Mouse (Mus musculus) forebrain, embryonic 15.5 days (tissue): ENCODE data around the gene Sept9. TPM values are rescaled to one million over a fixed set of nuclear protein-coding genes. Genes with fewer than 3 reads are reported as not detected.

ENCODE experiments used
- ATAC-seq: fragments of 200-750 bp; cut with Nextera tagmentation; replicated peaks from 2 replicates; pipeline ENCODE4 v1.8.0; 2017; ENCODE audit warnings: mild to moderate bottlenecking, moderate TSS enrichment, moderate library complexity
- H3K27ac ChIP-seq: fragments of 300-500 bp; sonication (generic); replicated peaks from 2 replicates; pipeline ENCODE4 v1.5.1; 2015; ENCODE audit warnings: mild to moderate bottlenecking, inconsistent platforms
- H3K27me3 ChIP-seq: fragments of 300-500 bp; sonication (generic); 2 replicates; pipeline ENCODE4 v1.6.1; 2015; ENCODE audit warnings: inconsistent platforms
- H3K36me3 ChIP-seq: fragments of 300-500 bp; sonication (generic); 2 replicates; pipeline ENCODE4 v1.6.1; 2015; ENCODE audit warnings: mild to moderate bottlenecking, inconsistent platforms
- H3K4me1 ChIP-seq: fragments of 300-500 bp; sonication (generic); 2 replicates; pipeline ENCODE4 v1.6.1; 2015; ENCODE audit warnings: inconsistent platforms
- H3K4me2 ChIP-seq: fragments of 300-500 bp; sonication (generic); replicated peaks from 2 replicates; pipeline ENCODE4 v1.6.1; 2015; ENCODE audit warnings: mild to moderate bottlenecking, inconsistent platforms
- H3K4me3 ChIP-seq: fragments of 300-500 bp; sonication (generic); 2 replicates; pipeline ENCODE4 v1.5.1; 2015; ENCODE audit warnings: mild to moderate bottlenecking, inconsistent platforms
- H3K9ac ChIP-seq: fragments of 300-500 bp; sonication (generic); replicated peaks from 2 replicates; pipeline ENCODE4 v1.6.1; 2015; ENCODE audit warnings: mild to moderate bottlenecking, inconsistent platforms
- H3K9me3 ChIP-seq: fragments of 300-500 bp; sonication (generic); 2 replicates; pipeline ENCODE4 v1.6.1; 2016; ENCODE audit warnings: inconsistent platforms
- WGBS: fragments of 180-500 bp; shearing (Covaris S2); methylation state at CpG from one replicate; pipeline ENCODE4 v1.1.7; 2015; ENCODE audit warnings: mixed read lengths; 5-methylcytosine and 5-hydroxymethylcytosine counted together
- polyA plus RNA-seq: library from polyadenylated mRNA; unstranded; fragments of >200 nt; fragmentation: Nextera tagmentation; extraction: Ambion mirVana; gene quantifications from 2 replicates; pipeline ENCODE4 v1.2.1, GENCODE M21; 2015

Sept9 gene
- polyA plus RNA-seq, 1 experiment from 2014 or later, result 126 TPM

DNA sequence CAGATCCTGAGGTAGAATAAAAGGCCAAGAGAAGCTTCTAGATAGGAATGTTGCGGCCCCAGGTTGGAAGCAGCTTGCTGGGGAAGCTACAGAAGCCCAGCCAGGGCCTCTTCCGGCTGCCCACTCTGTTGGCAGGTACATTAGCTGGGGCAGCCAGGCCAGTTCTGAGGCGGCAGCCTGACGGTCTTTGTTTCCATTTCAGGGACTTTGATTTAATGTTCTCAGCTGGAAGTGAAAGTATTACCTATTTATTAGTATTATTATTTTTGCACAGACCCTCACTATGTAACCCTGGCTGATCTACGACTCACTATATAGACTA lies 26.7 kb downstream of the Sept9 start:
- Histone ChIP-seq H3K36me3 (no peaks in the 10 kb centered on the region), H3K27me3 (no peaks in the 10 kb centered on the region), H3K27ac (no peak overlapping the region), H3K9ac (no peak overlapping the region), H3K9me3 (no peaks in the 10 kb centered on the region), H3K4me1 (no peaks in the 10 kb centered on the region), H3K4me2 (no peak overlapping the region), H3K4me3 (no peak overlapping the region)
- 76% methylated on average over 5 of the region's 5 CpGs for WGBS
- ATAC-seq, result no peak

DNA sequence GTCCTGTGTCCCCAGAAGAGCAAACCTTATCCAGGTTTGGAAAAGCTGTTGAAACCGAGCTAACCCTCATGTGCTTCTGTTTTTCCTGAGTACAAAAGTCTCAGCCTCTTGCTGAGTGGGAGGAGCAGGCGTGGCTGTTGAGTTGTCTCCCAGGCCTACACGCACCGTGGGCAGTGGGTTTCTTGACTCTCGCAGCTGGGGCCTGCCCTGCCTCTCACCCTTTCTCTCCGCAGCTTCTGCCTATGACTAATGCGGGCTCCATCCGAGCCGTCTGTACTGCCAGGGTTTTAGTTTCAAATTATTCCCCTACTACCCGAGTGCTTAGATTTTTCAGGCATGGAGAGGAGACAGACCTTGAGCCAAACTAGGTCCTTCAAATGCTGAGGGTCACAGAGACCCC lies 28.7 kb downstream of the Sept9 start:
- H3K36me3 ChIP-seq, result no peaks in the 10 kb centered on the region
- no peak for ATAC-seq
- 62% methylated on average over 10 of the region's 10 CpGs for WGBS
- H3K4me3 ChIP-seq, result no peak overlapping the region
- no peak overlapping the region for H3K27ac ChIP-seq
- peaks cover 8% of the 10 kb centered on the region for H3K4me1 ChIP-seq
- H3K9ac ChIP-seq, result no peak overlapping the region
- no peaks in the 10 kb centered on the region for H3K27me3 ChIP-seq
- H3K4me2 ChIP-seq, result no peak overlapping the region
- H3K9me3 ChIP-seq, result no peaks in the 10 kb centered on the region

DNA sequence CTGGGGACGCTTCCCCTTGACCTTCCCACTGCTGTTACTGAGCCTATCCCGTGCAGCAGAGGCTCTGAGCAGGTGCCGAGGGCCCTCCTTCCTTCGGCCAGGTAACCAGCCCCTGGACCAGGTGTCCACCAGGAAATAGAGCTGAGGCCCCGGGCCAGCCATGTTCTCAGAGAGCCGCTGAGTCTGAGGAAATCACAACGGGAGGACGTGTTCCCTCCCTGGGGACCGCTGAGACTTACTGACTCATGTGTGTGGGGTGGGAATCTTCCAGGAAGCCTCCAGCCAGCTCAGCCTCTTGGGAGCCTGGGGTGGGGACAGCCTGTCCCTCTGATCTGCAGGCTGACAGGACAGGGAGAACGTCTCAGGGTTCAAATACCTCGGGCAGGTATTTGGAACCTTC lies 32.1 kb downstream of the Sept9 start:
- Histone ChIP-seq H3K4me2 (no peak overlapping the region), H3K9me3 (no peaks in the 10 kb centered on the region), H3K4me1 (peaks cover 15% of the 10 kb centered on the region), H3K27me3 (no peaks in the 10 kb centered on the region), H3K9ac (no peak overlapping the region), H3K27ac (no peak overlapping the region), H3K4me3 (no peak overlapping the region), H3K36me3 (no peaks in the 10 kb centered on the region)
- no peak for ATAC-seq
- 67% methylated on average over 11 of the region's 11 CpGs for WGBS

DNA sequence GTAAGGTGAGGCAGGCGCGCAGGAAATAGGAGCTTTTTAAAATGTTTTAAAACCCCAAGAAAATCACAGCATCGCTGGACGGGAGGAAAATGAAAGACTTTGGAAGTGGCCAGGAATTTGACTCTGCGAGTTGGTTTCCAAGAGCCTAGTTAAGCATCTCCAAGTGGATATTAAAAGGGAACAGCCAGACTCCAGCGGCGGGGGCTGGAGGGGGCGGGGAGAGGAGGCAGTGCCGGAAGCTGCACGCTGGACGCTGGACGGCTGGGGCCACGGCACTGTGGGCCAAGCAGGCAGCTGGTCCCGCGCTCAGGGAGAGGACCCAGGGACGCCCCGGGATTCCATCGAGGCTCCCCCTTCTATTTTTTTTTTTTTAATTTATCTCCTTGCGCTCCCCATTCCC lies 32.6 kb downstream of the Sept9 start:
- Histone ChIP-seq H3K9me3 (no peaks in the 10 kb centered on the region), H3K36me3 (no peaks in the 10 kb centered on the region), H3K4me3 (peak overlapping the region; percentile 23), H3K4me1 (peaks cover 15% of the 10 kb centered on the region), H3K4me2 (peak overlapping the region; percentile 40), H3K9ac (peak overlapping the region; percentile 27; the same call in 1 of the 2 replicates), H3K27me3 (no peaks in the 10 kb centered on the region), H3K27ac (no peak overlapping the region)
- WGBS, result 31% methylated on average over 19 of the region's 19 CpGs
- no peak for ATAC-seq

DNA sequence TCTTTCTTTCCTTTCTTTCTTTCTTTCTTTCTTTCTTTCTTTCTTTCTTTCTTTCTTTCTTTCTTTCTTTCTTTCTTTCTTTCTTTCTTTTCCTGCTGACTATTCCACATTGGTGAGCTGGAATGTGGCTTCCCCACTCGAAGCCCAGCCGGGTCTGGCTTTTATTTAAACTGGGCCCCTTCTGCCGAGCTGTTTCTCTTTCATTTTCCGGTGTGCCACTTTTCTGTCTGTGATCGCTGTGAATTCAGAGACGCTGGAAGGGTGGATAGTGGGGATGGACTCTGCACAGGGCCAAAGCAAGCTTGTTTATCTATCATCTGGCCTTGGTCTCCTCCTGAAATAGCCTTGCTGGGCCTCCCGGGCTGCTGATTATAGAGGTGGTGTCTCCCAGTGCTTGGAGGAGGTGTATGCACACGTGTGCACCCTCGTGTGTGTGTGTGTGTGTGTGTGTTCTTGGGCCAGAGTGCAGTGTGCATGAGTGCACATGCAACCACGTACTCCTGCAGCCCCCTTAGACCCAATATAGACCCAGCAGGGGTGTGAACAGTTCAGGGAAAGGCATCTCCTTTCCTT lies 33.5 kb downstream of the Sept9 start:
- H3K9ac ChIP-seq, result no peak overlapping the region
- H3K36me3 ChIP-seq, result no peaks in the 10 kb centered on the region
- 48% methylated on average over 10 of the region's 10 CpGs for WGBS
- no peaks in the 10 kb centered on the region for H3K9me3 ChIP-seq
- peaks cover 15% of the 10 kb centered on the region for H3K4me1 ChIP-seq
- no peak overlapping the region for H3K4me3 ChIP-seq
- no peak overlapping the region for H3K27ac ChIP-seq
- H3K27me3 ChIP-seq, result no peaks in the 10 kb centered on the region
- no peak overlapping the region for H3K4me2 ChIP-seq
- no peak for ATAC-seq

DNA sequence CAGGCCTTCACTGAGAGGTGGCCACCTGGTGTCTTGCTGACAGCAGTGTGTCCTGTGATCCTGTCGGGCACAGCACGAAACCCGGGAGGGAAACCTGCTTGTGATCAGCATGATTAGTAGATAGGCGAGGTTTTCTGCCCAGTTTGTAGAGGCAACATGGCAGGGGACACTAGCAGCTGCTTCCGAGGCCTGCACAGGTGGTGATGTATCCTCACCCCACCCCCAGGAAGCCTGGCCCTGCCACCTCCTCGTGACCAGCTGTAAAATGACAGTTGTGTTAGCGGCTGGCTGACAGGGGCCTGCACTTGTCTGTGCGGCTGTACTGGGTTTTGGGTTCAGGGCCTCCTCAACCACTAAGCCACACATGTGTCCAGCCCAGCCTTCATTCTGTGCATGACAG lies 34.4 kb downstream of the Sept9 start:
- no peaks in the 10 kb centered on the region for H3K9me3 ChIP-seq
- ATAC-seq, result no peak
- no peaks in the 10 kb centered on the region for H3K27me3 ChIP-seq
- no peak overlapping the region for H3K4me2 ChIP-seq
- no peak overlapping the region for H3K9ac ChIP-seq
- H3K4me3 ChIP-seq, result no peak overlapping the region
- 77% methylated on average over 8 of the region's 8 CpGs for WGBS
- no peak overlapping the region for H3K27ac ChIP-seq
- H3K4me1 ChIP-seq, result peaks cover 17% of the 10 kb centered on the region
- no peaks in the 10 kb centered on the region for H3K36me3 ChIP-seq

DNA sequence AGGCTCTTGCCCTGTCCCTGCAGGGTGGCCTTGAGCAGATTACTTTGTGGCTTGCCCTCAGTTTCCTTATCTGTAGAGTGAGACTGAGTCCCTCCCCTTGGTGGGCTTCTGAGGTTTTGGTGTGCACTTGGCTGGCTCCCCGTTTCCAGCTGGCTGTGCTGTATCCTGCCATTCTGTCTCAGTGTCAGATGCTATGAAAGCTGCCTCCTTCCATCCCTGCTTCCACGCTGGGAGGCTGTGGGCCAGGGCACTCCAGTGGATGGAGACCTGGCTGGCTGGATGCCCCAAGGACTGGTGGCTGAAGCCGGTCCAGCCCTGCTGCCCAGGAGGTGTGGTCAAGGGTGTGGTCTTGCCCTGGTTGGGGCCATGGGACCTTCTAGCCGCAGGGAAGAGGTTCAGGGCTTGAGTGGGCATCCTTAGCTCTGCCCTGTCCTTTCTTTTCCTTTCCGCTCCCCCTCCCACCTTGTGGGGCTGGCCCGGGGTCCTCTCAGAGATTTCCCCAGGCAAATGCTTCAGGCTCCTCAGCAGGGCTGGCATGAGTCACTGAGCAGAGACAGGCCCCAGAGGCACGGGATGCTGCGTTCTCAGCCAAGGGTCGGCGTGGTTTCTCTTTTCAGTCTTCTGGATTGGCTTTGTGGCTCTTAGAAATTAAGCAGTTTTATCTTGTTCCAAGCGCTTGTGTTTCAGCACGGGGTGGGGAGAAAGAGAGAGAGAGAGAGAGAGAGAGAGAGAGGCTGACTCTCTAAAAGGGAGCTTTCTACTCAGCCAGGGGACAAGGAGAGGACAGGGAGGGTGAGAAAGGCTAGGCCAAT lies 35.8 kb downstream of the Sept9 start:
- no peak overlapping the region for H3K4me2 ChIP-seq
- no peaks in the 10 kb centered on the region for H3K27me3 ChIP-seq
- H3K9me3 ChIP-seq, result no peaks in the 10 kb centered on the region
- H3K27ac ChIP-seq, result no peak overlapping the region
- H3K36me3 ChIP-seq, result no peaks in the 10 kb centered on the region
- H3K4me1 ChIP-seq, result peaks cover 17% of the 10 kb centered on the region
- no peak overlapping the region for H3K4me3 ChIP-seq
- ATAC-seq, result no peak
- WGBS, result 48% methylated on average over 12 of the region's 12 CpGs
- no peak overlapping the region for H3K9ac ChIP-seq

DNA sequence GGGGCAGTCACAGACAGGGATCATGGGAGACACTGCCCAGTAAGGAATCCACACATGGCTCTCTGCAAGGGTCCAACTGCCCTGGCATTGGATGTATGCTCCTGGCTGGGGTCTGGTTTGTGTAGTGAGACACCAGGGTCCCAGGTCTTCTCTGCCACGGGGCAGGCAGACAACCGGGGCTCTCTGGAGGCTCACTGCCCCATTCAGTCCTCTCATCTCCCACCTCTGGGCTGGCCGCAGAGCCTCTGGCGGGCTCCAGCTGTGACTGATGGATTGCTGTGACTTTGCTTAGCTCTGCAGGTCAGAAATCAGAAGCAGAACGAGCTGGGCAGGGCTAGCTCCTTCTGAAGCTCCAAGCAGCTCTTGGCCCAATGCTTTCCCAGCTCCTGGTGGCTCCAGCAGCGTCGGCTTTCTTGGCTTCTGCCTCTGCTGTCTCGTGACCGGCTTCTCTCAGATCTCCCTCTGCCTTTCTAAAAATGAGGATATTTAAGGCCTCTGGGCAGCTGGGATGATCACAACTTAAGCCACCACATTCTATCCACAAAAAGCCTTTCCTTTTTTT lies 36.5 kb downstream of the Sept9 start:
- H3K9me3 ChIP-seq, result no peaks in the 10 kb centered on the region
- ATAC-seq, result no peak
- H3K27ac ChIP-seq, result no peak overlapping the region
- H3K36me3 ChIP-seq, result no peaks in the 10 kb centered on the region
- H3K4me3 ChIP-seq, result no peak overlapping the region
- H3K4me1 ChIP-seq, result peaks cover 17% of the 10 kb centered on the region
- WGBS, result 46% methylated on average over 9 of the region's 9 CpGs
- no peak overlapping the region for H3K9ac ChIP-seq
- H3K4me2 ChIP-seq, result no peak overlapping the region
- no peaks in the 10 kb centered on the region for H3K27me3 ChIP-seq

DNA sequence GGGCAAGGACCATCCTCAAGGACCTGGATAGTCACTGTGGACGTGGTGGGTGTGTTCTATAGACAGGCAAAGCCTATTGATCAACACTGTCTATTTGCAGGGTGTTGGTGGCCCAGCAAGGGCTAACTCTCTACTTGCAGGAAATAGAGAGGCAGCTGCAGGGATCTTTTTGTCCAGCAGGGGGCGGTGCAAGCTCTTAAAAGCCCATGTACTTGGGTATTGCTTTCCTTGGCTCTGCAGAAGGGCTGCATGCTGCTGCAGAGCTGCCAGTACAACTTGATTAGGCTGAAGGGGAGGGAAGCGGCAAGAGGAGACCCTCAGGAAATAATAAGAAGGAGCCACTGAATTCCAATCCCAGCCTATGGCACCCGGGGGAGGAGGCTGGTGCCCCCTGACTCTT lies 38.7 kb downstream of the Sept9 start:
- peak; percentile 71; the same call in 1 of the 2 replicates for ATAC-seq

DNA sequence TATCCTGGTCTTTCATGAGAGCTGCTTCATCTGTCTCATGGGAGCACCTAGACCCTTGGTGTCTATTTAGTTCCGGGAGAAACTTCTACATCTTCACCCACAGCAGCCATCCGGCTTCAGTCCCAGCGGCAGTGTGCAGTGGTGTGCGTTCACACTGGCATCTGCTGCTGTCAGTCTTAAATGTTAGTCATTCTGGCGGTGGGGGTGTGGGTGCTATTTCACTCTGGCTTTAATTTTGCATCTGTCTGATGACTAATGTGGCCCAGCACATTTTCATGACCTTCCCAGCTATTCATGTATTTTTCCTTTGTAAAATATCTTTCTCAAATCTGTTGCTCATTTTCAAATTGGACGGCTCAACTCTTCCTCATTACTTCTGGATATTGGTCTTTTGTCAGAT lies 40.2 kb downstream of the Sept9 start:
- no peak overlapping the region for H3K4me2 ChIP-seq
- no peak for ATAC-seq
- peaks cover 9% of the 10 kb centered on the region for H3K4me1 ChIP-seq
- no peak overlapping the region for H3K27ac ChIP-seq
- H3K36me3 ChIP-seq, result no peaks in the 10 kb centered on the region
- H3K9me3 ChIP-seq, result no peaks in the 10 kb centered on the region
- H3K9ac ChIP-seq, result no peak overlapping the region
- no peaks in the 10 kb centered on the region for H3K27me3 ChIP-seq
- 76% methylated on average over 6 of the region's 6 CpGs for WGBS
- H3K4me3 ChIP-seq, result no peak overlapping the region

More for the DNA sequence above, 38.7 kb downstream of the Sept9 start:
- 0% methylated on average over 4 of the region's 4 CpGs for WGBS
- no peaks in the 10 kb centered on the region for H3K36me3 ChIP-seq
- H3K9me3 ChIP-seq, result no peaks in the 10 kb centered on the region
- no peak overlapping the region for H3K9ac ChIP-seq
- H3K4me1 ChIP-seq, result peaks cover 9% of the 10 kb centered on the region
- no peak overlapping the region for H3K4me3 ChIP-seq
- H3K4me2 ChIP-seq, result no peak overlapping the region
- no peaks in the 10 kb centered on the region for H3K27me3 ChIP-seq
- no peak overlapping the region for H3K27ac ChIP-seq

DNA sequence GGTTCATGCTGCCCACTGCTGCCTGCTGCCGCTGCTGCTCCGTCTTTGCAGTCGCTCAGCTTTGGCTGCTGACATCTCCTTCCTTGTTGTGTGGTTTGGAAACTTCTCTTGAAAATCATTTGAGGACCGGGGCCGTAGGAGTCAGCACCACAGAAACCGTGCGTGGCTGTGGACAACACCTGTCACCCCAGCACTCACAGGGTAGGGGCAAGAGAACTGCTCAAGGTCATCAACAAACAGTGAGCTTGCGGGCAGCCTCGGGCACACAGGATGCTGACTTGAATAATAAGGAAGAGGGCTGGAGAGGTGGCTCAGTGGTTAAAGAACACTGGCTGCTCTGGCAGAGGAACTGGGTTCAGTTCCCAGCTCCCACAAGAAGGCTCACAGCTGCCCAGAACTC lies 40.9 kb downstream of the Sept9 start:
- Histone ChIP-seq H3K4me3 (no peak overlapping the region), H3K4me2 (no peak overlapping the region), H3K27me3 (no peaks in the 10 kb centered on the region), H3K36me3 (no peaks in the 10 kb centered on the region), H3K27ac (no peak overlapping the region), H3K9ac (no peak overlapping the region), H3K4me1 (peaks cover 4% of the 10 kb centered on the region), H3K9me3 (no peaks in the 10 kb centered on the region)
- 85% methylated on average over 9 of the region's 9 CpGs for WGBS
- no peak for ATAC-seq

DNA sequence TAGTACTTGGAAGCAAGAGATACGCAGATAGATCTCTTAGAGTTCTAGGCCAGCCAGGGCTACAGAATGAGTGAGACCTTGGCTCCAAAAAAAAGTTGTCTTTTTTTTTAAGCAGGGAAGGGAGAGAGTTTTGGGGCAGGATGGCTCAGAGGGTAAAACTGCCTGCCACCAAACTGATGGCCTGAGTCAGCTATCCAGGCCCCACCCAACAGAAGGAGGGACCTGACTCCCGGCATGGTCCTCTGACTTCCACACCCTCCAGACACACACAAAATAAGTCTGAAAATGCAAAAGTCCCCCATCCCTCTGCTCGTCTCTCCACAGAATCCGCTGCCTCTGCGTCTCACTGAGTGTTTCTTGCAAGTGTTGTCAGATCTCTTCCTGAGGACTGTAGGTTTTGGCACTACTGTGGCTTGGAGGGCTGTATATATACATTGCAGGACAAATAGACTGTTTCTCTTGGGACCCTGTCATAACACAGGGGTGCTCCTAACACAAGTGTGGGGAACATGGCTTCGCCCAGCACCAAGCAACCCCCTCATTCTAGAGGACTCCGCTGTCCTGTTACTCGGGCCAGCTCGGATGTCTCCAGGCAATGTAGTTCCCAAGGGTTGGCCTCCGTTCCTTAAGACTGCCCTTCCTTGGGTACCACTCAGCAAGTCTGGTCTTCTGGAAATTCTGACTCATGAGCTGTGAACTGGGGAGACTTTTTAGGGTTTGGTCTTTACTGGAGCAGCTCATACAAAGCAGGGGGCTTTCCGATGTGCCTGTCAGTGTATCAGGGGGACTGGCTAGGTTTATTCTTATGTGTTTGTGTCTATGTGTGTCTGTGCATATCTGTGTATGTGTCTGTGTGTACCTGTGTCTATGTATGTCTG lies 41.6 kb downstream of the Sept9 start:
- H3K27me3 ChIP-seq, result no peaks in the 10 kb centered on the region
- H3K4me1 ChIP-seq, result peaks cover 2% of the 10 kb centered on the region
- no peaks in the 10 kb centered on the region for H3K9me3 ChIP-seq
- no peak overlapping the region for H3K4me2 ChIP-seq
- WGBS, result 87% methylated on average over 11 of the region's 11 CpGs
- no peak overlapping the region for H3K27ac ChIP-seq
- H3K36me3 ChIP-seq, result no peaks in the 10 kb centered on the region
- no peak for ATAC-seq
- H3K9ac ChIP-seq, result no peak overlapping the region
- no peak overlapping the region for H3K4me3 ChIP-seq
